Mouse (Mus musculus) forebrain, postnatal 0 days (tissue): Measurements from ENCODE around the gene Chmp2a. TPM values are rescaled to one million over a fixed set of nuclear protein-coding genes. Genes with fewer than 3 reads are reported as not detected.

ENCODE experiments used
- ATAC-seq: fragments of 200-750 bp; cut with Nextera tagmentation; 2 replicates; pipeline ENCODE4 v1.8.0; 2017; ENCODE audit warnings: mild to moderate bottlenecking, moderate library complexity
- DNase-seq: peaks from one replicate; pipeline ENCODE4 v3.0.0-alpha.2; 2015
- H3K27ac ChIP-seq: fragments of 300-500 bp; sonication (generic); 2 replicates; pipeline ENCODE4 v1.5.1; 2014; ENCODE audit warnings: low read depth, mild to moderate bottlenecking, antibody characterized with exemption, low read length, moderate library complexity, mixed read lengths
- H3K27me3 ChIP-seq: fragments of 300-500 bp; sonication (generic); 2 replicates; pipeline ENCODE4 v1.6.1; 2014; ENCODE audit warnings: mild to moderate bottlenecking, low read length, mixed read lengths; ENCODE audit not compliant: insufficient read depth
- H3K36me3 ChIP-seq: fragments of 300-500 bp; sonication (generic); 2 replicates; pipeline ENCODE4 v1.6.1; 2014; ENCODE audit warnings: mild to moderate bottlenecking, moderate library complexity; ENCODE audit not compliant: insufficient read depth
- H3K4me1 ChIP-seq: fragments of 300-500 bp; sonication (generic); 2 replicates; pipeline ENCODE4 v1.6.1; 2014; ENCODE audit warnings: antibody characterized with exemption; ENCODE audit not compliant: insufficient read depth
- H3K4me2 ChIP-seq: fragments of 300-500 bp; sonication (generic); 2 replicates; pipeline ENCODE4 v1.6.1; 2014; ENCODE audit warnings: low read depth, mild to moderate bottlenecking, moderate library complexity
- H3K4me3 ChIP-seq: fragments of 300-500 bp; sonication (generic); 2 replicates; pipeline ENCODE4 v1.5.1; 2014; ENCODE audit warnings: low read depth, low read length, mixed read lengths
- H3K9ac ChIP-seq: fragments of 300-500 bp; sonication (generic); 2 replicates; pipeline ENCODE4 v1.6.1; 2014; ENCODE audit warnings: mild to moderate bottlenecking
- H3K9me3 ChIP-seq: fragments of 300-500 bp; sonication (generic); 2 replicates; pipeline ENCODE4 v1.6.1; 2016; ENCODE audit warnings: low read length
- CTCF ChIP-seq: sonication (generic); IDR thresholded peaks from 2 replicates; pipeline ENCODE4 v1.5.1; 2016; ENCODE audit warnings: antibody characterized with exemption, control low read depth, low read depth
- WGBS: fragments of 180-500 bp; shearing (Covaris S2); extraction: QIAGEN DNeasy Blood & Tissue Kit; methylation state at CpG from one replicate; pipeline ENCODE4 v1.1.7; 2014; 5-methylcytosine and 5-hydroxymethylcytosine counted together
- polyA plus RNA-seq: library from polyadenylated mRNA; unstranded; fragments of >200 nt; fragmentation: Nextera tagmentation; extraction: Ambion mirVana; gene quantifications from 2 replicates; pipeline ENCODE4 v1.2.1, GENCODE M21; 2015
- total RNA-seq: library from RNA; depleted of rRNA; stranded (reverse); fragments of >200 nt; gene quantifications from 2 replicates; pipeline ENCODE4 v1.2.3, GENCODE M21; 2014

The Chmp2a gene
- total and polyA plus RNA-seq, 2 experiments from 2014 or later, result 131 to 210 TPM

DNA sequence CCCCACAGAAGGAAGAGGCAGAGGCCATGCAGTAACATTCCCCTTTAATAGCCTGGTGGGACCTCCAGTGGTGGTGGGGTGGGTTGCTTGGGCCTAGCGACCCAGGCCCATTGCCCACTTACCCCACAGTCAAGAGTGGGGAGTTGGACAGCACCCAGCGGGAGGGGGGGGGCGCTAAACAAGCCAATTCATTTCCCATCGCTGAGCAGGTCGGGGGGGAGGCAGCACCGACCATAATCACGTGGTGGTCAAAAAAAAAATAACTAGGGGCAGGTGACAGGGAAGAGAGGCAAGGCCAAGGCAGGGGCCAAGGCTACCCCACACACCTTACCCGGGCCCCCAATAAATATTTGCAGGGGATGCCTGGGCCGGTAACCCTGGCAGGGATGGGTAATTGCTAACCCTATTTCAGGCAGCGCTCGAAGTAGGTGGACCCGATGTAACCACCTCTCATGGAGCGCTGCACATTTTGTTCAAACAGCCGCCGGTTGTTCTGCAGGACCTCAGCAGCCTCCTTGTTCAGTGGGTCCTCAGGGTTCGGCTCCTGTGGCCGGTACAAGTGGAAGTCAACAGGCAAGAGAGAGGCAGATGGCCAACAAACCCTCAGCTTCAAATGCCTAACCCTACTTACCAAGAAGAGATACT is 726 bp upstream of the Chmp2a start:
- no peaks in the 10 kb centered on the region for H3K27me3 ChIP-seq
- WGBS, result 81% methylated on average over 17 of the region's 17 CpGs
- H3K9me3 ChIP-seq, result no peaks in the 10 kb centered on the region
- no peak overlapping the region for H3K4me3 ChIP-seq
- H3K4me2 ChIP-seq, result peak overlapping the region; percentile 90
- DNase-seq (no peak), ATAC-seq (no peak)
- H3K27ac ChIP-seq, result peak overlapping the region; percentile 64
- no peak overlapping the region for H3K9ac ChIP-seq
- no peak; the same call in 1 of the 2 replicates for TF ChIP-seq CTCF
- H3K36me3 ChIP-seq, result peaks cover 46% of the 10 kb centered on the region
- H3K4me1 ChIP-seq, result peaks cover 21% of the 10 kb centered on the region

- DNase-seq (no peak), ATAC-seq (no peak)
- peak overlapping the region; percentile 90 for H3K4me2 ChIP-seq
- no peak for TF ChIP-seq CTCF
- 53% methylated on average over 13 of the region's 13 CpGs for WGBS
- H3K36me3 ChIP-seq, result peaks cover 63% of the 10 kb centered on the region
- H3K4me1 ChIP-seq, result peaks cover 17% of the 10 kb centered on the region
- H3K27me3 ChIP-seq, result no peaks in the 10 kb centered on the region
- H3K27ac ChIP-seq, result peak overlapping the region; percentile 91
- peak overlapping the region; percentile 76 for H3K9ac ChIP-seq
- H3K4me3 ChIP-seq, result peak overlapping the region; percentile 50
- no peaks in the 10 kb centered on the region for H3K9me3 ChIP-seq
These were observed 1.0 kb downstream of the Chmp2a start for GRCm38 (mm10) chr7:13033451-13034147.

DNA sequence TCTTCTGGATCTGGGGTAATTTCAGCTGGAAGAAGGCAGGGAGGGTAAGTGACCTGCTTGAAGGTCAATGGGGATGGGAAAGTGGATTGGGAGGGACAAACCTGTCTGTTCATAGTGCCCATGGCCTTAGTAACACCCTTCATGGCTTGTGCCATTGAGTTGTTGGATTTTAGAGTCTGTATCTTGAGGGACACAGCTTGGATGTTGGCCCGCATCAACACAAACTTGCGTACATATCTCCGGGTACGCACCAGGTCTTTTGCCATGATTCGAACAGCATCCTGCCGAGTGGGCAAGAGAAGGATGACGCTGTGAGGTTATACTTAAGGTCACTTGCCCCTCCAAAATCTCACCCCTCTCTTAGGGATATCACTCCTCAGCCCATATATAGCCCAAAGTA is 2.1 kb downstream of the Chmp2a start:
- H3K4me3 ChIP-seq, result no peak overlapping the region
- peaks cover 17% of the 10 kb centered on the region for H3K4me1 ChIP-seq
- DNase-seq (no peak), ATAC-seq (no peak)
- H3K9ac ChIP-seq, result no peak overlapping the region
- H3K27me3 ChIP-seq, result no peaks in the 10 kb centered on the region
- peaks cover 74% of the 10 kb centered on the region for H3K36me3 ChIP-seq
- no peak overlapping the region for H3K4me2 ChIP-seq
- no peak overlapping the region for H3K27ac ChIP-seq
- no peaks in the 10 kb centered on the region for H3K9me3 ChIP-seq
- 93% methylated on average over 7 of the region's 7 CpGs for WGBS
- TF ChIP-seq CTCF, result no peak

- peaks cover 79% of the 10 kb centered on the region for H3K36me3 ChIP-seq
- 85% methylated on average over 2 of the region's 2 CpGs for WGBS
These were observed 2.6 kb downstream of the Chmp2a start for GRCm38 (mm10) chr7:13031983-13032382.

DNA sequence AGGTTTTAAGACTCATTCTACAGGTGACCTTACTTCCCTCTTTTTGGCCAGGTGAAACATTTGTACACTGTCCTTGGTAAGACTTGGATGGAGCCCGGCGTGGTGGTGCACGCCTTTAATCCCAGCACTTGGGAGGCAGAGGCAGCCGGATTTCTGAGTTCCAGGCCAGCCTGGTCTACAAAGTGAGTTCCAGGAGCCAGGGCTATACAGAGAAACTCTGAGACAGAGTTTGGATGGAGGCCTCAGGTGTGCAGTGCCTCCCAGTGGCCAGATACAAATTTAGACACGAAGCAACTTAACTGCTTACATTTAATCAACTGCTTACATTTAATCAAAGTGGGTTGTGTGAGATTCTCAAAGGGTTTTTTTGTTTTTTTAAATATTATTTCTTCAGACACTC is 3.5 kb downstream of the Chmp2a start:
- WGBS, result 67% methylated on average over 5 of the region's 5 CpGs

More at GRCm38 (mm10) chr7:13031983-13032382, 2.6 kb downstream of the Chmp2a start:
- no peak for ATAC-seq
- Histone ChIP-seq H3K9ac (no peak overlapping the region), H3K27ac (no peak overlapping the region), H3K9me3 (no peaks in the 10 kb centered on the region), H3K4me1 (peaks cover 17% of the 10 kb centered on the region), H3K4me2 (no peak overlapping the region), H3K27me3 (no peaks in the 10 kb centered on the region), H3K4me3 (no peak overlapping the region)
- no peak for DNase-seq
- no peak for TF ChIP-seq CTCF

GRCm38 (mm10) chr7:13028986-13029385 is 5.6 kb downstream of the Chmp2a start:
- peaks cover 71% of the 10 kb centered on the region for H3K36me3 ChIP-seq
- H3K4me3 ChIP-seq, result no peak overlapping the region
- no peak for TF ChIP-seq CTCF
- H3K4me2 ChIP-seq, result no peak overlapping the region
- H3K9ac ChIP-seq, result no peak overlapping the region
- H3K27ac ChIP-seq, result no peak overlapping the region
- H3K27me3 ChIP-seq, result no peaks in the 10 kb centered on the region
- DNase-seq, result no peak
- no peaks in the 10 kb centered on the region for H3K9me3 ChIP-seq
- no peak for ATAC-seq
- WGBS, result 89% methylated on average over 4 of the region's 4 CpGs
- peaks cover 15% of the 10 kb centered on the region for H3K4me1 ChIP-seq

More for the DNA sequence above, 3.5 kb downstream of the Chmp2a start:
- H3K4me3 ChIP-seq, result no peak overlapping the region
- H3K36me3 ChIP-seq, result peaks cover 83% of the 10 kb centered on the region
- no peaks in the 10 kb centered on the region for H3K9me3 ChIP-seq
- H3K27ac ChIP-seq, result no peak overlapping the region
- H3K9ac ChIP-seq, result no peak overlapping the region
- ATAC-seq (no peak), DNase-seq (no peak)
- H3K4me1 ChIP-seq, result peaks cover 10% of the 10 kb centered on the region; the same call in 1 of the 2 replicates
- H3K27me3 ChIP-seq, result no peaks in the 10 kb centered on the region
- H3K4me2 ChIP-seq, result no peak overlapping the region
- TF ChIP-seq CTCF, result peak; percentile 57

GRCm38 (mm10) chr7:13025511-13026112 is 9.0 kb downstream of the Chmp2a start:
- DNase-seq (no peak), ATAC-seq (no peak)
- peak overlapping the region; percentile 82 for H3K9ac ChIP-seq
- peaks cover 46% of the 10 kb centered on the region for H3K36me3 ChIP-seq
- H3K4me1 ChIP-seq, result peaks cover 11% of the 10 kb centered on the region
- no peak for TF ChIP-seq CTCF
- peak overlapping the region; percentile 99 for H3K27ac ChIP-seq
- peak overlapping the region; percentile 95 for H3K4me2 ChIP-seq
- peak overlapping the region; percentile 89 for H3K4me3 ChIP-seq
- no peaks in the 10 kb centered on the region for H3K27me3 ChIP-seq
- WGBS, result 29% methylated on average over 4 of the region's 4 CpGs
- H3K9me3 ChIP-seq, result no peaks in the 10 kb centered on the region
